Mouse (Mus musculus) megakaryocyte, embryonic 14.5 days (primary cell): ENCODE measurements around the gene Thpo.

Experiments used
- FLI1 ChIP-seq: IDR thresholded peaks from 2 replicates; pipeline ENCODE4 v1.6.1; 2012; ENCODE audit warnings: low read length, inconsistent platforms, mixed read lengths
- GATA1 ChIP-seq: IDR thresholded peaks from 3 replicates; pipeline ENCODE4 v1.6.1; 2012; ENCODE audit warnings: mixed read lengths, low read length, inconsistent platforms, borderline replicate concordance

GRCm38 (mm10) chr16:20756052-20756451 lies 21.7 kb upstream of the Thpo start:
- TF ChIP-seq FLI1: no peak
- TF ChIP-seq GATA1: no peak
